Mouse (Mus musculus): ENCODE measurements around the gene Pla2g4c.
"Not testable (repeated sequence)": the region's sequence is repeated elsewhere in the genome, so short reads cannot be mapped to it uniquely, and the experiment has no call there.

The Pla2g4c gene

GRCm38 (mm10) chr7:13324316-13324715 lies at the start of gene Pla2g4c:
TSS of gene Pla2g4c (plus strand) at chr7:13324655.
- no peak for DNase-seq (ENCODE audit: extremely low spot score, low read depth, low spot score)

DNA sequence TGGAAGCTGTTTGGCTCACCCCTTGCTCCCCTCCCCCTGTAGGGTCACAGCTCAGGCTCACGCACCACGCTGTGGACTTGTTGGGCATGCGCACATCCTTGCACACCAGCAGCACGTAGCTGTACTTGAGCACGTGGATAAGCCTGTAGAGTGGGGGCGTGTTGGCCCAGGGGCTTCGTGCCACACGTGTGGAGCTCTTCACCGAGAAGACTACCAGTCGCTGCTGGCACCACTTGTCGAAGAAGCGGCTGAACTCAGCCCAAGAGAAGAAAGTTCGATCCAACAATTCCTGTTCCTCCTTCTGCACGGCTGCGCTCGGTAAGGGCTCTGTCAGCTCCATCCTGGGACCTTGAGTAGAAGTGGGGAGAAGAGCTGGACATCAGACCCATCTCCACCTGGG lies 47.4 kb upstream of the Pla2g4c start, which contains the start of gene Lig1:
Lig1 (plus strand) TSS at position 203 of the 400 bp plus-strand sequence.
- DNase-seq (ENCODE audit: extremely low spot score, low read depth, low spot score), result no peak

- no peak for DNase-seq (ENCODE audit: extremely low spot score, low read depth, low spot score)
Observed at GRCm38 (mm10) chr7:13277833-13278232, 46.6 kb upstream of the Pla2g4c start.

DNA sequence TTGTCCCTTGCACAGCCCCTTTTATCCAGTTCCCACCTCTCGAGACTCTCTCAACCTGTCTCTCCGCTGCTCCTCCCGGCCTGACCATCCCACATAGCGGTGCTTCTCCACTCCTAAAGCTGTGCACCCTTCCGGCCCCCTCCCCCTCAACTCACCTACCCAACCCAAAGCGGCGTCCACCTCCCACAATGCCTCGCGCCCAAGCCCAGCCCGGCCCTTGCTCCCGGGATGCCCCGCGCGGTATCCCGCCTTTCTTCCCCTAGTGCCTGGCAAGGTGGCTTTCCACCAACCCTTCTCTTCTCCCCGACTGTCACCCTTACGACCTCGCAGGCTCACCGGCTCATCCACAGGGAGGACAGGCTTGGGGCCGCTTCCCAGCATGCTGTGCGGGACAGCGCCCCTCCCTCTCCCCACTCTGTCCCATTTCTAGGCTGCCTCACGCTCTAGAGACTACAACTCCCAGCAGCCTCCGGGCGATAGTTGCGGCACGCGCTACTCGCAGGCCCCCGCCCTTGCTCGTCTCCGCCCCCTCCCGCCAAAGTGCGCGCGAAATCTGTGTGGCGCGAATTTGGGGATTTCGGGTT lies 46.1 kb upstream of the Pla2g4c start, which contains the start of gene Zswim9:
Zswim9 (minus strand) TSS at position 414 of the 584 bp plus-strand sequence.
- DNase-seq (ENCODE audit: extremely low spot score, low read depth, low spot score), result peak; percentile 66

GRCm38 (mm10) chr7:13278957-13279356 lies 45.5 kb upstream of the Pla2g4c start:
- DNase-seq (ENCODE audit: extremely low spot score, low read depth, low spot score), result not testable (repeated sequence)

DNA sequence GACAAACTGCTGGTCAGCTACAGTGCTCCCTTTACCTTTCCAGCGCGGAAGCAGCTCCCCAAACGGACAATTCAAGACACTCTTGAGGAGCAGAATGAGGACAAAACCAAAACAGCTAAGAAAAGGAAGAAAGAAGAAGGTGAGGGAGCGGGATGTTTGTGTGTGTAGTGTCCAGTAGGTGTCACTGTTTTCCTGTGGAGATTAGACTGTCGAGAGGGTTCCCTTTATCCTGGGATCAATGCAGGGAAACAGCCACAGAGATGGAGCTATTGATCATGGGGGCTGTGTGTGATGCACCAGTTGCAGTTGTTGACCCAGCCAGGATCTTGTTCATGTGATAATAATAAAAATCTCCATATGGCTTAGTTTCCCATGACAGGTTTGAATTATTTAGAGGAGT lies 35.8 kb upstream of the Pla2g4c start:
- no peak for DNase-seq (ENCODE audit: extremely low spot score, low read depth, low spot score)

DNA sequence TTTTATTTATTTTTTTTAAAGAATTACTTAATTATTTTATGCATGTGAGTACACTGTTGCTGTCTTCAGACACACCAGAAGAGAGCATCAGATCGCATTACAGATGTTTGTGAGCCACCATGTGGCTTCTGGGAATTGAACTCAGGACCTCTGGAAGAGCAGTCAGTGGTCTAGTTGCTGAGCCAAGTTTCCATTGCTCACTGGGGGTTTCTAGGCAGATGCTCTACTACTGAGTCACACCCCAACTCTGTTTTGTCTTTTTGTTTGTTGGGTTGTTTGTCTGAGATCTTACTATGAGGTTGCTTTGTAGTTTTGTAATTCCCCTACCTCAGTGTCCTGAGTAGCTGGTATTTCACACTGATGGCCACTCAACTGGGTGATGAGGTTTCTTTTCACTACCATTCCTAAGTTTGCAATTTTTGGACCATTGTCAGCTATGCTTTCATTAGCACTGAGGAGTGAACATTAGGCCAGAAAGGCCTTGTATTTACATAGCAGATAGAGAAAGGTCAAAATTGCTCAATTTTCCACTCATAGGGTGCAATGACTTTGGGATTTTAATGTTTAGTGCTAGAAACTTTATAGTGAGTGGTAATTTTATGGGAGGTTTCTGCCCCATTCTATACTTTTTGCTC lies 34.3 kb upstream of the Pla2g4c start:
- no peak for DNase-seq (ENCODE audit: extremely low spot score, low read depth, low spot score)

- DNase-seq (ENCODE audit: extremely low spot score, low read depth, low spot score), result no peak
Observed at GRCm38 (mm10) chr7:13291370-13291769, 33.1 kb upstream of the Pla2g4c start.

GRCm38 (mm10) chr7:13293878-13294855 lies 30.3 kb upstream of the Pla2g4c start:
- DNase-seq (ENCODE audit: extremely low spot score, low read depth, low spot score), result no peak

DNA sequence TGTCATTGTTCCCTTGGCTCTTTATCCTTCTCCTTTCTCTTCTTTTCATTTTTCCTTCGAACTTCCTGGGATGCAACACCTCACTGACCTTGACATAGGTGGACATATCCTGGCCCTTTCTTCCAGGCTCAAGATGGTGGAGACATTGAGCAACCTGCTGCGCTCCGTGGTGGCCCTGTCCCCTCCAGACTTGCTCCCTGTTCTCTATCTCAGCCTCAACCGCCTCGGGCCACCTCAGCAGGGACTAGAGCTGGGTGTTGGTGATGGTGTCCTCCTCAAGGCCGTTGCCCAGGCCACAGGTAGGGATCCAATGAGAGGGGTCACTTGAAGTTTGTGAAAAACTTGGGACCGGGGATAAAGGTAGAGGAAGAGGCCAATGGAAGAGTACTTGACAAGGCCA lies 29.2 kb upstream of the Pla2g4c start:
- DNase-seq (ENCODE audit: extremely low spot score, low read depth, low spot score), result no peak

- DNase-seq (ENCODE audit: extremely low spot score, low read depth, low spot score), result no peak
Observed at GRCm38 (mm10) chr7:13297636-13298035, 26.8 kb upstream of the Pla2g4c start.

DNA sequence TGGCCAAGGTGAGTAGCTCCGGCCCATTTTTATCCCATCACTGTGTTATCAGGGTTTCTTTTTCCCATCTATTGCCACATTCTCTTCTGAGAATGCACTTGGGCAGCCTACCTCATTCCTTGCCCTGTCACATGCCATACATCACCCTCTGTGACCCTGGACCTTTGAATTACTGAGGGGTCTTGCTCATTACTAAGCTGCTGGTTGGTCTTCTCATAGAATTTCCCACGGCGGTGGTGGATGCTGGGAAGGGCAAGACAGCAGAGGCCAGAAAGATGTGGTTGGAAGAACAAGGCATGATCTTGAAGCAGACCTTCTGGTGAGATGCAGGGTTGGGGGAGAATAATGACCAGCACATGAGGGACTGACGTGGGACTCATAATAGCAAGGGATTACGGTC lies 25.6 kb upstream of the Pla2g4c start:
- no peak for DNase-seq (ENCODE audit: extremely low spot score, low read depth, low spot score)

DNA sequence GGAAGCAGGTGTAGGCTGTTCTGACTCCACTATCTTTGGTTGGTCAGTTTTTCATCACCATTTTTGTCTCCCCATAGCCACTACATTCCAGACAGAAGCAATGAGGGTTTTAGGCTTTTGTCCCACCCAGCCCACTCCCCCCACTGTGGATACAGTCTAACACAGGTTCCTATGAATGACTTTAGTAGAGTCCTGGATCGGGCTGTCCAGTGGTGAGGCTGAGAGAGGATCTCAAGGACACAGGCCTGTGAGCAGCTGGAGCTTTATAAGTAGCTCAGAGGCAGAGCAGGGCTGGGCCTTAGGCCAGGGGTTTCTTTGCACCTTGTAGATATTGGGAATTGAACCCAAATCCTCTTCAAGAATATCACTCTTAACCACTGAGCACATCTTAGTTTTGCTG lies 22.8 kb upstream of the Pla2g4c start:
- no peak for DNase-seq (ENCODE audit: extremely low spot score, low read depth, low spot score)

GRCm38 (mm10) chr7:13302780-13303179 lies 21.7 kb upstream of the Pla2g4c start:
- DNase-seq (ENCODE audit: extremely low spot score, low read depth, low spot score), result no peak

GRCm38 (mm10) chr7:13303372-13303771 lies 21.1 kb upstream of the Pla2g4c start:
- no peak for DNase-seq (ENCODE audit: extremely low spot score, low read depth, low spot score)

DNA sequence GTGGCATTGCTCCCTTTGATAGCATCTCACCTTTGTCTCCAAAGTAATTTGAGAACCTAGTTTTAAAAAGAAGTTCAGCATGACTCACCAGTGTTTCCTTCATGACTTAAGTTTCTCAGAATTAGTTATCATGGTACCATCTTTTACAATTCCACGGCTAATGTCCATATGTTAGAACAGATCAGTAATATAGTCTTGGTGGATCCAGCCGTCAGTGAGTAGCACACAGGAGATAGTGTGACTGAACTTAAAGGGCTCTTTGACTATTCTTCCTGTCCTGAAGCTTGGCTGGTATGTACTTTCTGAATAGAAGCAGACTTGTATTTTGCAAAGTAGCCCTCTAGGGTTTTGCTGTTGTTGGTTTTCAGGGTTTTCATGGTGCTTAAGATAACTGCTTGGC lies 15.0 kb upstream of the Pla2g4c start:
- DNase-seq (ENCODE audit: extremely low spot score, low read depth, low spot score), result no peak

GRCm38 (mm10) chr7:13310493-13311199 lies 13.8 kb upstream of the Pla2g4c start:
- DNase-seq (ENCODE audit: extremely low spot score, low read depth, low spot score), result no peak

GRCm38 (mm10) chr7:13311401-13311800 lies 13.1 kb upstream of the Pla2g4c start:
- no peak for DNase-seq (ENCODE audit: extremely low spot score, low read depth, low spot score)

DNA sequence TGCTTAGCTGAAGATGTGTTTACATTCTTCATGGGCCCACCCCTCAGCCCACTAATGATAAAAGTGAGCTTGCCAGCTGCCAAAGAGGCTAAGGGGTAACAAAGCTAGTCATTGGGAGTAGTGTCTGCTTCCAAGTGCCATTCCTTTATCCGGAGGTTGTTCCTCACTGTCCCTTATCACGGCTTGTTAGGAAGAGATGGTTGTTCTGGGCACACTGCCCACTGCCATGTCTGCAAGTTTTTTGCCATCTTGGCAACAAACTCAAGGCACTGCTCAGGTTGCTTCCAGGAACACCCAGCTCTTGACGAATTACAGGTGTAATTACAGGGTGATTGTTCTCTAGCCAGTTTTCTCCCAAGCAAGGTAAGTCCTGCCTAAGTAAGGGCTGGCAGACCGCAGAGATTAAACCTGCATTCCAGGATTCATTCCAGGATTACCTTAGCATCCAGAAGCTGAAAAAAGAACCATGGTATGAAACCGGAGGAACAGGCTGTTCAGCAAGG lies 10.3 kb upstream of the Pla2g4c start:
- no peak for DNase-seq (ENCODE audit: extremely low spot score, low read depth, low spot score)

- no peak for DNase-seq (ENCODE audit: extremely low spot score, low read depth, low spot score)
Observed at GRCm38 (mm10) chr7:13321424-13321823, 3.0 kb upstream of the Pla2g4c start.

DNA sequence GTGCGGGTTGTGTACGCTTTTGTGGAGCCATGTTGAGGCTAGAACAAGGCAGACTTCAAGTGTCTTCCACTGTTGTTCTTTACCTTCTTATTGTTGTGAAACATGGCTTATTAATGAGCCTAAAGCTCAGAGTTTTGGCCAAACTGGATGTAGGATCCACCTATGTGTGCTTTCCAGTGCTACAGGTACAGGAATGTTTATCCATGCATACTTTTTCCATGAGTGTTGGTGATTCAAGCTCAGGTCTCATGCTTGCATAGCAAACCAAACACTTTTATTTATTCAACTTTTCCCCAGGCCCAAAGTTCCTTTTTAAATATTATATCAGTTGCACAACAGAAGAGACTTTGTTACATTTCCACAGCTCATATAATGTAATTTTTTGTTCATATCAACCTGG lies 6.1 kb downstream of the Pla2g4c start:
- no peak for DNase-seq (ENCODE audit: extremely low spot score, low read depth, low spot score)

Data from hindlimb bud, embryonic 11.5 days (tissue).